Mouse (Mus musculus): ENCODE results near the gene Sort1. TPM values are rescaled to one million over a fixed set of nuclear protein-coding genes. Genes with fewer than 3 reads are reported as not detected.

The Sort1 gene
- polyA plus RNA-seq, 1 experiment from 2014 or later: 20.2 TPM

DNA sequence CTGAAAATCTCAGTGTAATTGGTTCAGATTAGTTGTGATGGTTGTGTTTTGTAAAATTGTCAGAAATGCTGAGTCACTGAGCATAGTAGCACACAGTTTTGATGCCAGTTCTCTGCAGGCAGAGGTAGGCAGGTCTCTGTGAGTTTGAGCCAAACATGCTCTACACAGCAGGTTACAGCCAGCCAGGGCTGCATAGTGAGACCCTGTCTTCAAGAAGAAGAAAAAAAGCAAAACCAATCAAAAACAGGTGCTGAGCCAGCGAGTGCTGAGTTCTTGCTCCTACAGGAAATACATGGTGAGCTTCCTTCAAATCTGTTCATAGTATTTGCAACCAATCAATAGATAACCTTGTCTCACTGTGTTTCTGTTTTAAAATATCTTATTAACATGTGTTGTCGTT, 34.6 kb downstream of the Sort1 start:
- Histone ChIP-seq H3K4me3 (ENCODE audit: low read depth, low read length) (no peak overlapping the region), H3K9ac (ENCODE audit: low read depth, low read length) (no peak overlapping the region), H3K27me3 (ENCODE audit: control insufficient read depth, insufficient read depth, low read length) (no peaks in the 10 kb centered on the region), H3K27ac (ENCODE audit: low read depth, low read length) (no peak overlapping the region), H3K9me3 (replicated peaks; ENCODE audit: control insufficient read depth, low read length) (no peaks in the 10 kb centered on the region), H3K4me1 (ENCODE audit: control insufficient read depth, insufficient read depth, low read length) (peaks cover 7% of the 10 kb centered on the region), H3K4me2 (no peak overlapping the region), H3K36me3 (ENCODE audit: control insufficient read depth, insufficient read depth, low read length) (no peaks in the 10 kb centered on the region)
- ATAC-seq (replicated peaks; ENCODE audit: insufficient number of reproducible peaks, low FRiP score, low TSS enrichment): no peak
- WGBS (ENCODE audit: insufficient replicate concordance): 61% methylated on average over 2 of the region's 2 CpGs

DNA sequence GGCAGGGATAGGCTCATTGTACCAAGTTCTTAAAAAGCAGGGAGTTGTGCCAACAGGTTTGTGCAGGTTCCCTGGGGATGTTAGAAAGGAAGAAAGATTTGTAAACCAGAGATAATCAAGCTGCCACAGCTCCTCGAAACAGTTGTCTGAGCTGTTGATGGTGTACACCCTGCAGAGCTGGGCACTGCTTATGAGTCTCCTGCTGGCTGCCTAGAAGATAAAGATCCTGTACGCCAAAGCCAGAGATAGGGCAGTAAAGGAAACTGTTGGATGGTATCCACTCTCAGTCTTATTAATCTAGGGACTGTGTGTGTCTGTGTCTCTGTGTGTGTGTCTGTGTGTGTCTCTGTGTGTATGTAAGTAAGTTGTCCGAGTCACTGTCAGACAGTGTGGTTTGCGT, 37.8 kb downstream of the Sort1 start:
- H3K27me3 ChIP-seq (ENCODE audit: control insufficient read depth, insufficient read depth, low read length): no peaks in the 10 kb centered on the region
- no peak overlapping the region for H3K9ac ChIP-seq (ENCODE audit: low read depth, low read length)
- H3K27ac ChIP-seq (ENCODE audit: low read depth, low read length): no peak overlapping the region
- 58% methylated on average over 4 of the region's 4 CpGs for WGBS (ENCODE audit: insufficient replicate concordance)
- no peaks in the 10 kb centered on the region for H3K9me3 ChIP-seq (replicated peaks; ENCODE audit: control insufficient read depth, low read length)
- no peak overlapping the region for H3K4me2 ChIP-seq
- peaks cover 4% of the 10 kb centered on the region; the same call in 1 of the 2 replicates for H3K36me3 ChIP-seq (ENCODE audit: control insufficient read depth, insufficient read depth, low read length)
- ATAC-seq (replicated peaks; ENCODE audit: insufficient number of reproducible peaks, low FRiP score, low TSS enrichment): no peak
- H3K4me1 ChIP-seq (ENCODE audit: control insufficient read depth, insufficient read depth, low read length): peaks cover 14% of the 10 kb centered on the region
- no peak overlapping the region for H3K4me3 ChIP-seq (ENCODE audit: low read depth, low read length)

DNA sequence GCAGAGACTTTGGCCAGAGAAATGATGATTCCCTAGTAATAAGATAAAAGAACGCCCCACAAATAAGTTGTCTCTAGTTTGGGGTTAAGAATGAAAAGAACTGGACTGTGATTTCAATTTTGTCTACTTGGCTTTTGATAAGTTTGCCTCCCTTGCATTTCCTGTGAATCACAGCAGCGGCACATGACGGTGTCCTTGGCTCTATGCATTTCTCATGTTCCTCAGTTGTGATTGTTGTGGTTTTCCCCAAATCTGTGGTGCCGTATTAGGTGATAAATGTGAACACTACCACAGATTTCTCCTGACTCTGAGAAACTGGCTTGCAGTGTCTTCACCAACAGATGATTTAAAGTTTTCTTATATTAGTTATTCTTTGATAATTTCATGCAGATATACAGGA, 38.3 kb downstream of the Sort1 start:
- no peak for ATAC-seq (replicated peaks; ENCODE audit: insufficient number of reproducible peaks, low FRiP score, low TSS enrichment)
- H3K4me2 ChIP-seq: no peak overlapping the region
- no peak overlapping the region for H3K4me3 ChIP-seq (ENCODE audit: low read depth, low read length)

DNA sequence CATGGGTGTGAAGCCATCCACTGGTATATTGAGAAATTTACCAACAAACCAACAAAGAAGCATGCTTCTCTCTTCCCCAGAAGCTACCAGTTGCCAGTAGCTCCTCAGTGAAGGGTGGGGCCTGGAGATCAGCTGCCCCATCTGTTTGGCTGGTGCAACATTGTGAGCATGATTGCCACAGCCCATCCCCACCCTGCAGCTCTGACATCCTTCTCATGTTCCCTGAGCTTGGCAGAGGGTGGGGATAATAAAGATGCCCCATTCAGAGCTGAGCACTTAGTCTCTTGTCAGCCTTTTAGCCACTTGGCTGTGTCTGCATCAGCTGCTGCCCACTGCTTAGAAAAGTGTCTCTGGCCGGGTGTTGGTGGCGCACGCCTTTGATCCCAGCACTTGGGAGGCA, 39.1 kb downstream of the Sort1 start:
- H3K4me1 ChIP-seq (ENCODE audit: control insufficient read depth, insufficient read depth, low read length): peaks cover 14% of the 10 kb centered on the region
- no peak overlapping the region for H3K9ac ChIP-seq (ENCODE audit: low read depth, low read length)
- H3K9me3 ChIP-seq (replicated peaks; ENCODE audit: control insufficient read depth, low read length): no peaks in the 10 kb centered on the region
- ATAC-seq (replicated peaks; ENCODE audit: insufficient number of reproducible peaks, low FRiP score, low TSS enrichment): no peak
- H3K27me3 ChIP-seq (ENCODE audit: control insufficient read depth, insufficient read depth, low read length): no peaks in the 10 kb centered on the region
- H3K36me3 ChIP-seq (ENCODE audit: control insufficient read depth, insufficient read depth, low read length): peaks cover 4% of the 10 kb centered on the region; the same call in 1 of the 2 replicates
- H3K4me2 ChIP-seq: no peak overlapping the region
- H3K4me3 ChIP-seq (ENCODE audit: low read depth, low read length): no peak overlapping the region
- no peak overlapping the region for H3K27ac ChIP-seq (ENCODE audit: low read depth, low read length)
- WGBS (ENCODE audit: insufficient replicate concordance): 86% methylated on average over 3 of the region's 3 CpGs

More for the DNA sequence above, 38.3 kb downstream of the Sort1 start:
- no peaks in the 10 kb centered on the region for H3K9me3 ChIP-seq (replicated peaks; ENCODE audit: control insufficient read depth, low read length)
- peaks cover 4% of the 10 kb centered on the region; the same call in 1 of the 2 replicates for H3K36me3 ChIP-seq (ENCODE audit: control insufficient read depth, insufficient read depth, low read length)
- H3K4me1 ChIP-seq (ENCODE audit: control insufficient read depth, insufficient read depth, low read length): peaks cover 14% of the 10 kb centered on the region
- WGBS (ENCODE audit: insufficient replicate concordance): 75% methylated on average over 4 of the region's 4 CpGs
- H3K27ac ChIP-seq (ENCODE audit: low read depth, low read length): no peak overlapping the region
- no peak overlapping the region for H3K9ac ChIP-seq (ENCODE audit: low read depth, low read length)
- no peaks in the 10 kb centered on the region for H3K27me3 ChIP-seq (ENCODE audit: control insufficient read depth, insufficient read depth, low read length)

DNA sequence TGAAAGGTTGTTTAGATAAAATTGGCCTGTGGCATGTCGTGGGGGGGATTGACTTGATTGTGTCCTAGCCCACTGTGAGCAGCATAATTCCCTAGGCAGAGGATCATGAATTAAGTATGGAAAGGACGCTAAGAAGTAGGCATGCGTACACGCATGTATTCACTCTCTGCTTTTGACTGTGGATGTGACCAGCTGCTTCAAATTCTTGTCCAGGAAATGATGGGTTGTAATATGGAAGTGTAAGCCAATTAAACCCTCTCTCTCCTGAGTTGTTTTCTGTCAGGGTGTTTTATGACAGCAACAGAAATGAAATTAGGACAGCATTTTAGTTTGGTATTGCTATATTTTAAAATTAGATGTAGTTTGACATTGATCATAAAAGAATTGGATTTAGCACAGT, 41.0 kb downstream of the Sort1 start:
- Histone ChIP-seq H3K4me2 (no peak overlapping the region), H3K9me3 (replicated peaks; ENCODE audit: control insufficient read depth, low read length) (no peaks in the 10 kb centered on the region), H3K4me3 (ENCODE audit: low read depth, low read length) (no peak overlapping the region), H3K27ac (ENCODE audit: low read depth, low read length) (no peak overlapping the region), H3K27me3 (ENCODE audit: control insufficient read depth, insufficient read depth, low read length) (no peaks in the 10 kb centered on the region), H3K4me1 (ENCODE audit: control insufficient read depth, insufficient read depth, low read length) (peaks cover 14% of the 10 kb centered on the region), H3K9ac (ENCODE audit: low read depth, low read length) (no peak overlapping the region), H3K36me3 (ENCODE audit: control insufficient read depth, insufficient read depth, low read length) (peaks cover 4% of the 10 kb centered on the region; the same call in 1 of the 2 replicates)
- 75% methylated on average over 4 of the region's 4 CpGs for WGBS (ENCODE audit: insufficient replicate concordance)
- no peak for ATAC-seq (replicated peaks; ENCODE audit: insufficient number of reproducible peaks, low FRiP score, low TSS enrichment)

DNA sequence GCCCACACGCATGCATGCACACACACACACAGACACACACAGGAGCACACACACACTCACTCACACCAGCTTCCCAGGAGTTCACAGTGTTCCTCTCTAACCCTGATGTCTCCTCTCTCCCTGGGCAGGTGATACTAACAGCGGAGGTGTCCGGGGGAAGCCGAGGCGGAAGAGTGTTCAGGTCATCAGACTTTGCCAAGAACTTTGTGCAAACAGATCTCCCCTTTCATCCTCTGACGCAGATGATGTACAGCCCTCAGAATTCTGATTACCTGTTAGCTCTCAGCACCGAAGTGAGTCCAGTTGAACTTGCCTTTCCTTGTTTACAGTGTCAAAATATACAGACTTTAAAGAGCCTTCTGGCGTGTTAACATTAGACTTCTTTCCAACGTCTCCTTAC, 41.6 kb downstream of the Sort1 start:
- H3K36me3 ChIP-seq (ENCODE audit: control insufficient read depth, insufficient read depth, low read length): peaks cover 4% of the 10 kb centered on the region; the same call in 1 of the 2 replicates
- no peak overlapping the region for H3K4me2 ChIP-seq
- no peak overlapping the region for H3K27ac ChIP-seq (ENCODE audit: low read depth, low read length)
- no peak for ATAC-seq (replicated peaks; ENCODE audit: insufficient number of reproducible peaks, low FRiP score, low TSS enrichment)
- no peaks in the 10 kb centered on the region for H3K27me3 ChIP-seq (ENCODE audit: control insufficient read depth, insufficient read depth, low read length)
- 90% methylated on average over 9 of the region's 9 CpGs for WGBS (ENCODE audit: insufficient replicate concordance)
- no peak overlapping the region for H3K9ac ChIP-seq (ENCODE audit: low read depth, low read length)
- H3K9me3 ChIP-seq (replicated peaks; ENCODE audit: control insufficient read depth, low read length): no peaks in the 10 kb centered on the region
- no peak overlapping the region for H3K4me3 ChIP-seq (ENCODE audit: low read depth, low read length)
- H3K4me1 ChIP-seq (ENCODE audit: control insufficient read depth, insufficient read depth, low read length): peaks cover 14% of the 10 kb centered on the region

DNA sequence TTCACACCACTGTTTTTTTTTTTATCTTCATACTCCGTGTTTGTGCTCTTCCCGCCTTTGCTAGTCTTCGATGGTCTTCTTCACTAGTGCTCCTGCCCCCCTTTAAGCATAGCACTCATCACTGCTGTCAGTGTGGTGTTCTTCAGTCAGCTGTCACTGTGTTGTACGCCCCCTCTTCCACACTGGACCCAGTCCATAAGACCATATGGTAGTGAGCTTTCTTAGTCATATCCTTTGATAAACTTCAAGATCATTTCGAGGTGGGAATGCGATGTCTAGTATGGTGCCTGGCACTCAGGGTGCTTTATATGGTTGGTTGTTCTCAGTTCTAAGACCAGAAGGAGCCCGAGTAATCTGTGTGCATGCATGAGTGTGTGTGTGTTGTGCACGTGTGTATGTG, 43.4 kb downstream of the Sort1 start:
- Histone ChIP-seq H3K36me3 (ENCODE audit: control insufficient read depth, insufficient read depth, low read length) (peaks cover 9% of the 10 kb centered on the region), H3K9ac (ENCODE audit: low read depth, low read length) (no peak overlapping the region), H3K27me3 (ENCODE audit: control insufficient read depth, insufficient read depth, low read length) (no peaks in the 10 kb centered on the region), H3K4me2 (no peak overlapping the region), H3K4me3 (ENCODE audit: low read depth, low read length) (no peak overlapping the region), H3K27ac (ENCODE audit: low read depth, low read length) (no peak overlapping the region), H3K4me1 (ENCODE audit: control insufficient read depth, insufficient read depth, low read length) (peaks cover 14% of the 10 kb centered on the region), H3K9me3 (replicated peaks; ENCODE audit: control insufficient read depth, low read length) (no peaks in the 10 kb centered on the region)
- WGBS (ENCODE audit: insufficient replicate concordance): 70% methylated on average over 8 of the region's 8 CpGs
- no peak for ATAC-seq (replicated peaks; ENCODE audit: insufficient number of reproducible peaks, low FRiP score, low TSS enrichment)

DNA sequence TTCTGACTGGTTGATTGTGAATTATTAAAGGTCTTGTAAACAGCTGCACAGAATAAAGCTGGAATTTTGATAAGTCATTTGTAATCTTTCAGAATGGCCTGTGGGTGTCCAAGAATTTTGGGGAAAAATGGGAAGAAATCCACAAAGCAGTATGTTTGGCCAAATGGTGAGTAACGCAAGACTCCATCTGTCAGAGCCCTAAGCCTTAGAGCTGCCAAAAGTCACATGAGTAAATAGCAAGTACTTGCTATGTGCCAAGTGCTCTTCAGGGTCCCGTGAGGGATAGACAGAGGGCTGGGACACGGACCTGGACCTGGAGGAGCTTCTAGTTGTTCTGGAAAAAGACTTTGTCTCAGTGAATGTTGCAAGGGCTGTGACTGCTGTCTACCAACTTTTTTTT, 44.0 kb downstream of the Sort1 start:
- peaks cover 14% of the 10 kb centered on the region for H3K4me1 ChIP-seq (ENCODE audit: control insufficient read depth, insufficient read depth, low read length)
- H3K27me3 ChIP-seq (ENCODE audit: control insufficient read depth, insufficient read depth, low read length): no peaks in the 10 kb centered on the region
- WGBS (ENCODE audit: insufficient replicate concordance): 73% methylated on average over 3 of the region's 3 CpGs
- peaks cover 11% of the 10 kb centered on the region for H3K36me3 ChIP-seq (ENCODE audit: control insufficient read depth, insufficient read depth, low read length)
- no peak overlapping the region for H3K4me2 ChIP-seq
- no peak for ATAC-seq (replicated peaks; ENCODE audit: insufficient number of reproducible peaks, low FRiP score, low TSS enrichment)
- H3K27ac ChIP-seq (ENCODE audit: low read depth, low read length): no peak overlapping the region; the same call in 1 of the 2 replicates
- no peak overlapping the region for H3K4me3 ChIP-seq (ENCODE audit: low read depth, low read length)
- no peaks in the 10 kb centered on the region for H3K9me3 ChIP-seq (replicated peaks; ENCODE audit: control insufficient read depth, low read length)
- H3K9ac ChIP-seq (ENCODE audit: low read depth, low read length): 0 out of 2 replicates have a peak overlapping the region, but pooled peaks have one; percentile 24

DNA sequence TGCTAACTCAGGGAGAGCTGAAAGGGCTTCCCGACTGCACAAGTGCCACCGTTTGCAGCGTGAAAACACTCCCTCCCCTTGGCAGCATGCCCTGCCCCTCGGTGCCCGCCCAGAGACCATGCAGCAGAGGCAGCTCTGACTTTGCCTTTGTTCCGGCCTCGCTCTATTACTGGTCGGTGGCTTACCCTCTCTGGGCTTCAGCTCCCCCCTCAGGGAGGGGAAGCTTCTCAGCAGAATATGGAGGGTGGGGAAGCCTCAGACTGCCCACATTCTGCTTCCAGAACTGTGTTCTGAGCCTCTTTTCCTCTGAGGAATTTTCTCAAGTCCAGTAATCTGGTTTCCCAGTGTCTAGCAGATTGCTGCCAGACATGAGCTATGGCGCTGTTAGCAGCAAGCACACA, 44.6 kb downstream of the Sort1 start:
- WGBS (ENCODE audit: insufficient replicate concordance): 44% methylated on average over 9 of the region's 9 CpGs
- Histone ChIP-seq H3K4me3 (ENCODE audit: low read depth, low read length) (no peak overlapping the region), H3K9ac (ENCODE audit: low read depth, low read length) (peak overlapping the region; percentile 24; the same call in 1 of the 2 replicates), H3K36me3 (ENCODE audit: control insufficient read depth, insufficient read depth, low read length) (peaks cover 11% of the 10 kb centered on the region), H3K27me3 (ENCODE audit: control insufficient read depth, insufficient read depth, low read length) (no peaks in the 10 kb centered on the region), H3K4me2 (no peak overlapping the region), H3K27ac (ENCODE audit: low read depth, low read length) (peak overlapping the region; percentile 70), H3K9me3 (replicated peaks; ENCODE audit: control insufficient read depth, low read length) (no peaks in the 10 kb centered on the region), H3K4me1 (ENCODE audit: control insufficient read depth, insufficient read depth, low read length) (peaks cover 14% of the 10 kb centered on the region)
- no peak for ATAC-seq (replicated peaks; ENCODE audit: insufficient number of reproducible peaks, low FRiP score, low TSS enrichment)

Data from heart, embryonic 11.5 days (tissue).